Comparison of ENCODE assay signal across 24 mouse cellular contexts in the genomic region with DNA sequence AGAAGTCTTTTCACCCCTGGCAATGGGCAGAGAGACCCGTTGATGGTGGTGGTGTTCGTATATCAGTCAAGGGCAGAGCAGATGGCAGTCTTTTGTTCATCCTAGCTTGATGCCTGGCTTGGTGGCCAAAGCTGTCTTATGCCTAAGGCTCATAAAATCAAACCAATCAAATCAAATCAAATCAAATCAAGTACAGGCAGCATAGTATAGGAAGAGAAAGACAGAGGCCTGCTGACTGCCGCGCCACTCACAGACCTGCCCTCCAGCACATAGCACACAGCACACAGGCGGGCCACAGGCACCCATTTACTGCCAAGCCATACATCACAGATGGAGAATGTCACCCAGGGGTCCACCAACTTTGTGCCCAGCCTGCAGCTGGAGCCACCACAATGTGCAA. TPM values are rescaled to one million over a fixed set of nuclear protein-coding genes. Genes with fewer than 3 reads are reported as not detected.
A peak's percentile ranks its signal among the peaks of the same experiment; 100 is the strongest.
DNase-seq lines count a peak whose midpoint lies in the region; ATAC-seq and TF ChIP-seq lines count a peak whose summit lies in the region.
"Had no signal": no experiment of that assay in that cellular context is flagged by ENCODE, and none has a peak within 500 bp of the region (broad histone marks: within the 10 kb centered on the region; RNA-seq: fewer than 3 reads in every experiment).

No protein-coding gene starts in this region.

- H3K9ac ChIP-seq in hindbrain, embryonic 15.5 days = no peak overlapping the region
- no peak overlapping the region for H3K9ac ChIP-seq in hindbrain, embryonic 12.5 days
- H3K9ac ChIP-seq: forebrain, embryonic 13.5 days had no signal

- no peaks in the 10 kb centered on the region for H3K27me3 ChIP-seq in hindbrain, embryonic 15.5 days
- no peaks in the 10 kb centered on the region for H3K27me3 ChIP-seq in hindbrain, embryonic 12.5 days
- H3K27me3 ChIP-seq: forebrain, embryonic 13.5 days had no signal

- no peak overlapping the region for H3K4me3 ChIP-seq in hindbrain, embryonic 15.5 days
- no peak overlapping the region for H3K4me3 ChIP-seq in hindbrain, embryonic 12.5 days
- no peak overlapping the region for H3K4me3 ChIP-seq in left cerebral cortex, adult 2 months
- H3K4me3 ChIP-seq: forebrain, embryonic 10.5 days; forebrain, embryonic 13.5 days; heart, adult 2 months; heart, embryonic 10.5 days had no signal

- peak; percentile 61; the same call in 1 of the 2 replicates for ATAC-seq in hindbrain, embryonic 15.5 days (ENCODE audit: low FRiP score, low read depth)
- no peak for ATAC-seq in hindbrain, embryonic 12.5 days (ENCODE audit: low FRiP score)
- ATAC-seq: CD4-positive, CD25-positive, alpha-beta regulatory T cell, adult 4 months; forebrain, embryonic 13.5 days; forebrain, embryonic 16.5 days; inflammation-experienced regulatory T-cells, adult 6 months; intestine, embryonic 16.5 days had no signal

- no peaks in the 10 kb centered on the region for H3K36me3 ChIP-seq in hindbrain, embryonic 15.5 days
- H3K36me3 ChIP-seq in hindbrain, embryonic 12.5 days = no peaks in the 10 kb centered on the region
- H3K36me3 ChIP-seq: forebrain, embryonic 10.5 days; heart, embryonic 10.5 days had no signal

- H3K4me1 ChIP-seq in hindbrain, embryonic 15.5 days (replicated peaks) = no peaks in the 10 kb centered on the region
- no peaks in the 10 kb centered on the region for H3K4me1 ChIP-seq in hindbrain, embryonic 12.5 days
- H3K4me1 ChIP-seq: forebrain, embryonic 10.5 days; forebrain, embryonic 13.5 days; heart, embryonic 10.5 days had no signal

- H3K9me3 ChIP-seq in hindbrain, embryonic 15.5 days = no peaks in the 10 kb centered on the region
- H3K9me3 ChIP-seq in hindbrain, embryonic 12.5 days (replicated peaks) = no peaks in the 10 kb centered on the region
- H3K9me3 ChIP-seq: forebrain, embryonic 10.5 days; forebrain, embryonic 13.5 days; heart, embryonic 10.5 days had no signal

- H3K4me2 ChIP-seq in hindbrain, embryonic 15.5 days = no peak overlapping the region
- H3K4me2 ChIP-seq in hindbrain, embryonic 12.5 days (replicated peaks) = no peak overlapping the region
- H3K4me2 ChIP-seq: forebrain, embryonic 13.5 days had no signal

- DNase-seq in left cerebral cortex, postnatal 4 days = peak; percentile 49
- no peak for DNase-seq in left cerebral cortex, adult 2 months (ENCODE audit: extremely low spot score in 1 of 2, low spot score in 2 of 2)
- DNase-seq in retina, embryonic 14.5 days (ENCODE audit: low spot score) = peak; percentile 7
- peak; percentile 75 for DNase-seq in retina, postnatal 1 day
- DNase-seq: adrenal gland, adult 2 months; adrenal gland, postnatal 14 days; cerebellum, adult 11 months; cerebellum, adult 2 months; gastrocnemius, postnatal 10 days; gastrocnemius, postnatal 36 days; heart, adult 2 months had no signal

- H3K27ac ChIP-seq in hindbrain, embryonic 15.5 days (replicated peaks) = no peak overlapping the region
- H3K27ac ChIP-seq in hindbrain, embryonic 12.5 days = no peak overlapping the region
- H3K27ac ChIP-seq in left cerebral cortex, adult 2 months = no peak overlapping the region
- H3K27ac ChIP-seq: forebrain, embryonic 10.5 days; forebrain, embryonic 13.5 days; heart, adult 2 months; heart, embryonic 10.5 days had no signal

- intact Hi-C loops in left cerebral cortex, postnatal 4 days (cut with DNase I) = no loop called here
- intact Hi-C loops in left cerebral cortex, adult 2 months (cut with DNase I) = no loop called here

- 66% methylated on average over 5 of the region's 5 CpGs for WGBS in hindbrain, embryonic 15.5 days
- 88% methylated on average over 5 of the region's 5 CpGs for WGBS in hindbrain, embryonic 12.5 days

- no peak for TF ChIP-seq CTCF in left cerebral cortex, adult 2 months (IDR thresholded peaks at IDR 0.05)

RNA-seq across cellular contexts. Expression of gene Tnfaip8l3, which starts 25.1 kb away (rescaled TPM):
- polyA plus RNA-seq in hindbrain, embryonic 15.5 days (2015; fragmentation: Nextera tagmentation; extraction: Ambion mirVana) = 0.56 and 0.87 TPM in 2 replicates
- polyA plus RNA-seq in hindbrain, embryonic 12.5 days (2016; fragmentation: Nextera tagmentation; extraction: Ambion mirVana) = 0.13 and 0.31 TPM in 2 replicates
- total RNA-seq in left cerebral cortex, postnatal 4 days (2021) = 1 to 10 TPM; 2.9 to 4.0 TPM
- 1 to 10 TPM; 7.9 to 8.6 TPM for total RNA-seq in left cerebral cortex, adult 2 months (2021)
- total RNA-seq: adrenal gland, postnatal 14 days; gastrocnemius, postnatal 36 days; granulocyte monocyte progenitor cell, adult 5-6 weeks; hematopoietic stem cell, adult 5-6 weeks; MEL had no signal
- polyA plus RNA-seq: CD4-positive, CD25-positive, alpha-beta regulatory T cell, adult 4 months; embryonic facial prominence, embryonic 11.5 days; inflammation-experienced regulatory T-cells, adult 6 months had no signal

Comparison
In these comparisons a context has a peak if more than half of its experiments do, and no peak if none do; other contexts are left out.
1. DNase-seq: peak in left cerebral cortex, postnatal 4 days (single experiment), retina, embryonic 14.5 days (single experiment) and retina, postnatal 1 day (single experiment); none in left cerebral cortex, adult 2 months (0 of 2).